Mouse (Mus musculus) frontal cortex, postnatal 14 days (tissue): ENCODE data around the gene Spdye4a.
"Not testable (repeated sequence)": the region's sequence is repeated elsewhere in the genome, so short reads cannot be mapped to it uniquely, and the experiment has no call there.

Experiments
- DNase-seq, 2 experiments: peaks; one replicate each; pipeline ENCODE4 v3.0.0; 2022; ENCODE audit warnings: low spot score in 2 of 2

Gene Spdye4a

DNA sequence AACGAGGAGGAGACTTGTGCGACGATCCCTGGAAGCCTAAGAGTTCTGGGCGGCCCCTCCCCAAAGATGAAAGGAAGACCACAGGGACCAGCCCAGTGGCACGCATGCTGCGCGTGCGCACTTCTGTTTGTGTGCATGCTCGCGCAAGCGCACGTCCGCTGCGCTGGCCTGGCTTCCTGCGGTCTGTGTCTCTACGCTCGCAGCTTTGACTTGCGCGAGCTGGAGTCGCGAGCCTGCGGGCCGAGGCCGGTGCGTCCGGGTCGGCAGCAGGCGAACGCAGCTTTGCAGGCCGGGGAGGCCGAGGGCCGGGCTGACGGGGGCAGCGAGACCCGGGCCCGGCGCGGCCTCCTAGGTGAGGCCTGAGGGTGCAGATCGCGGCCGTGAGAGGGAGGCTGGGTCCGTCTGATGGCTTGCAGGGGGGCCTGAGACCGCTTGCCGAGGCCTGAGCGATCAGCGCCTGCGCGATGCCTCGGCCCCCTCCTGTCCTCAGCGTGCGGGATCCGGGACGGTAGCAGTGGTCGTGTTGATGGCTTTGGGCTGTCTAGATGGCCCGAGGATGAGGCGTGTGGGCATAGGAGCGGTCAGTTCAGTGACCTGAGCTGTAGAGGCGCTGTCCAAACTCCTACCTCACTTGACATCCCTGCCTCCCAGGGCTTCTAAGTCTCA, 8.5 kb upstream of the Spdye4a start, which contains the start of gene Zfp12:
Zfp12 (plus strand) TSS at position 136 of the 666 bp plus-strand sequence.
- DNase-seq = peak; percentile 91 to 92

DNA sequence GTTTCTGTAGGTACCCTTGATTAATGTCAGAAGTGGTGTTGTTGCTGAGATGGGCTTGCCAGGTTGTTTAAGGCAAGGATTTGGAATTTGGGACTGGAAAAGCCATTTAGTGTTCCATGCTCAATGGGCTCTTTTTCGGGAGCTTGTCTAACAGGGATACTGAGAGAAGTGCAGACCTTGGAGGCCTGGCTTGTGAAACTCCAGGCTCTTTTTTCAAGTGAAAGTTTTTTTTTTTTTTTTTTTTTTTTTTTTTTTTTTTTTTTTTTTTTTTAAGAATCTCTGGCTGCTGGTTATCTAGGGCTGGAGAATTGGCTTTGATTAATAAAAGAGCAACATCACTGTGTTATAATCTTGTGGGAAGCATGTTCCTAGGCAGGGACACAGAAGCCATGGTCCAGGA, 4.4 kb downstream of the Spdye4a start:
- no peak for DNase-seq

DNA sequence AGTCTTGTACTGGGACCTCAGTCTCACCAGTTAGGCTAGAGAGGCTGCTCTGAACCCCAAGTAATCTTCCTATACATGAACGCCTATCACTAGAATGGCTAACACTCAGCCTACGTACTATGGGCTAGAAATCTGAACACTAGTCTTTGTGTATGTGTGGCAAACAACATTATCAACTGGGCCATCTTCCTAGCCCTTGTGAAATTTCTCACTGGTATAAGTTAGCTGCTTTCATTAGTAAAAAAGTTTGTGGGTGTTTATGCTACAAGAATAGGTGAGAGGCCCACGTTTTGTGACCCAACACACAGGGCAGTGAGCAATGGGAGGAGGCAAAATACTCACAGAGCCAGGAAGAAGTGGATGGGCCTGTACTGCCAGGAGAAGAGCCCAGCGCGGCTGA, 5.7 kb downstream of the Spdye4a start:
- DNase-seq = no peak

DNA sequence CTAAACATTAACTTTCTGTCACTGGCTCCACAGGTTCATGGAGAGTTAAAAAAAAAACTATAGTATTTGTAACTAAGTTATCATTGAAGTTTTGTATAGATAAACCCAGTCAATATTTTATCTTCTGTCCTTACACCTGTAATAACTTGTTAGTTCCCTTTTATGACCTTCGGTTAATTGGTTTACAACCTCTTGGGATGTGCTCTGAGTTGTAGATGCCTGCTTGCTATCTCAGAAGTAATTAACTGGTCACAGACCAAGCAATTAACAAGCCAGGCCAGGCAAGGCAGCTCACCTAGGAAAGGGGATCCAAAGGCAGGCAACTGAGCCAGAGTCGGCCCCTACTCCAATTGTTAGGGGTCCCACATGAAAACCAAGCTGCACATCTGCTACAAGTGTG, 12.9 kb downstream of the Spdye4a start:
- no peak for DNase-seq

DNA sequence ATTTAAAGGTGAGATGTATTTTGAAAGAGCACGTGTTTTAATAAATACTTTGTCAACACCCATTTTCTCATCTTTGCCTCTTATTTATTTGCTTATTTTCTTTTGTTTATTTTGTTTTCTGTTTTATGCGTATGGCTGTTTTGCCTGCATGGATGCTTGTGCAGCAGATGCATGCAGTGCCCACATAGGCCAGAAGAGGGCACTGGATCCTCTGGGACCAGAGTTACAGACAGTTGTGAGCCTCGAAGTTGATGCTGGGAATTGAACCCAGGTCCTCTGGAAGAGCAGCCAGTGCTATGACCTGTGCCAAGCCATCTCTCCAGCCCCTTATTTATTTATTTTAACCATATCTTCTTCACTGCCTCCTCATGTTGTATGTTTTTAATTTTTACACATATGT, 21.7 kb downstream of the Spdye4a start:
- no peak for DNase-seq

DNA sequence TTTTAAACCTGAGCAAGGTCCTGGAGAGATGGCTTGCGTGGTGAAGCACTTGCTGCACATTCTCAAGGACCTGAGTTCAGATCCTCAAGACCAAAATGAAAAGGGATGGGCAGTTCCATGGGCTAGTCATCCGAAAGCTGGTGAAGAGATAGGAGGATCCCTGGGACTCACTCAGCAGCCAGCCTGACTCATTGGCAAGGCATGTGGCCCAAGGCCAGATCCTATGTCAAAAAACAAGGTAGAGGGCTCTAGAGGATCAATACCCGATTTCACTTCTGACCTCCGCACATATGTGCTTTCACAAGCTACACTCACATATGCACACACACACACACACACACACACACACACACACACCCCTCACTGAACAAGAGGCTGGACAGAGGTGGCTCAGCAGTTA, 30.2 kb downstream of the Spdye4a start:
- DNase-seq = no peak

DNA sequence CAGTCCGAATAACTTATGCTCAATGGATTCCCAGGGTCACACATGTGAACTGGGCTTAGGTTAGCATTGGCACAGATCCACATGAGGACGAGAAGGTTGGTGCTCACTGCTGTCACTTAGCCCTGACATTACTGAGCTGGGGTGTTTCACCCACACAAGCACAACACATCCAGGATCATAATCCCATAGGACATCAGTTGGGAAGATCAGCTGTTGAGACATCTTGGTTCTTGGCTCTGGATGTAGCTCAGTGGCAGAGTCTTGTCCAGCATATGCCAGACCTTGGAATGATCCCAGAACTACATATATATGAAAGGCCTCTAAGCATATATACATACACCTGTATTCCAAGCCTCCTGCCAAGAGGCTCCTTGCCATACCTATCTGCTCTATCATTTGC, 31.5 kb downstream of the Spdye4a start:
- DNase-seq = no peak

DNA sequence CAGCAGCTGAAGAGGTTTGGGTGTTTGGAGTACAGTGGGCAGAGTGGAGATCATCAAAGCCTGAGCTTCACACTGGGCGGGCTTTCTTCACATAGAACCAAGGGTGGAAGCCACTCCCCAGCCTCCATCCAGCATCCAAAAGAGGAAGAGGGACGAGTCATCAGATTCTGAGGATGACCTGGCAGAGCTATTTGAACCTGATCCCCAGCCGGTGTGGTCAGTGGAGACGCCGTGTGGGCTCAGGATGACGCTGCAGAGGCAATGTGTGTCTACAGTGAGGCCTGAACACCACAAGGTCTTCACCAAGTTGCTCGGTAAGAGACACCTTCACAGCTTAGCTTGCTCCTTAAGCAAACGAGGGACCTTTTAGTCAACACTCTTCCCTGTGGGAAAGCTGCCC, 31.9 kb downstream of the Spdye4a start:
- not testable (repeated sequence) for DNase-seq

DNA sequence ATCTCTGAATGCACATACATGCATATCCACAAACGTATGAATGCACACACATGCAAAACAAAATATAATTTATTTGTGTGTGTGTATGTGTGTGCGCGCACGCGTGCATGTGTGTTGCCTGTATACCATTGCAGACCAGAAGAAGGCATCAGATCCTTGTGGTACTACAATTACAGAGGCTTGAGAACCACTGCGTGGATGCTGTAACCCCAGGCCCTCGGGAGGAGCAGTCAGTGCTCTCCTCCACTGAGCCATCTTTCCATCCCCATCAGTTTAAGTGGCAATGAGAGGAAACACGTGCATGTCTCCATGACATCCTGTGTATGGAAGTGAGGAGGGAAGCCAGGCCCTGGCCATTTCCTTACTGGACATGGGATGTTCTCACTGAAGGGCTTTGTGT, 33.9 kb downstream of the Spdye4a start:
- DNase-seq = no peak

DNA sequence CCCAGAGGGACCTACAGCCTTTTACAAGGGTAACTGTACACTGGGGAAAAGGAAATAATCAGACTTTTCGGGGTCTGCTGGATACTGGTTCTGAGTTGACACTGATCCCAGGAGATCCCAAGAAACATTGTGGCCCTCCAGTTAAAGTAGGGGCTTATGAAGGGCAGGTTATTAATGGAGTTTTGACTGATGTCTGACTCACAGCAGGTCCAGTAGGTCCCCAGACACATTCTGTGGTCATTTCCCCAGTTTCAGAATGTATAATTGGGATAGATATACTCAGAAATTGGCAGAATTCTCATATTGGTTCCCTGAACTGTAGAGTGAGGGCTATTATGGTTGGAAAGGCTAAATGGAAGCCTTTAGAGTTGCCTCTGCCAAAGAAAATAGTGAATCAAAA, 38.7 kb downstream of the Spdye4a start:
- DNase-seq = not testable (repeated sequence)

DNA sequence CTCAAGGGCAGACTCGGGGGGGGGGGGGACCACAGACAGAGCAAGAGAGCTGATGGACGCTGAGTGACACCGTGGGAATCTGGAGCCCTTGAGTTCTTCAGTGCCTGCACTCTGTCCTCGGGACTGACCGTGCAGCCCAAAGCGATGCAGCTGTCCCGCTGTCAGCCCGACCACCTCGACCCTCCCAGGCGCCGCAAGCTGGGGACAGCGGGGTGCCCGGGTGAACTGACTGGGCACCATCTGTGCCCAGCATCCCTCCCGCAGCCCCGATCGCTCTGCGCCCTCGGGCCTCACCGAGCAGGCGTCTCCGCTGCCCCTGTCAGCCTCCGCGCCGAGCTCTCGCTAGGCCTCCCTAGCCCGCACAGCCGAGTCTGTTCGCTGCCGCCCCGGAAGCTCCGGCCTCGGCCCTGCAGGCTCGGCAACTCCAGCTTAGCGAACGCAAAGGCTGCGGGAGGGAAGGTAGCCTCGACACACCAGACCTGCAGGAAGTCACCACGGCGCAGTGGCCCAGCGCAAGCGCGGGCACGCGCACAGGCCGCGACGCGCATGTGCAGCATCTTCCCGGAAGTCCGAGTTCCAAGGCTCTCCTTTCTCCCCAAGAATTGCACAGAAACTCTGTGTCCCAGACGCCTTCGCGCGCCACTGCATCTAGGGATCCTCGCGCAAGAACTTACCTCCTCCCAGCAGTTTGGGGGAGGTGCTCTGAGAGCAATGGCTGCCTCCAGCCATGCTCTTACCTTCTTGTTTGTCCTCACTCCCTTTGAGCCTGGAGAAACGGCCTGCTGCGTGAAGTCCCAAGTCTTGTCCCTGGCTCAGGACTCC, 46.2 kb downstream of the Spdye4a start, which contains the start of the genes Rbak and Spdye4b:
Rbak (minus strand) TSS at position 521 of the 822 bp plus-strand sequence.
Spdye4b (plus strand) TSS at position 763 of the 822 bp plus-strand sequence.
- DNase-seq = peak; percentile 92 to 93

DNA sequence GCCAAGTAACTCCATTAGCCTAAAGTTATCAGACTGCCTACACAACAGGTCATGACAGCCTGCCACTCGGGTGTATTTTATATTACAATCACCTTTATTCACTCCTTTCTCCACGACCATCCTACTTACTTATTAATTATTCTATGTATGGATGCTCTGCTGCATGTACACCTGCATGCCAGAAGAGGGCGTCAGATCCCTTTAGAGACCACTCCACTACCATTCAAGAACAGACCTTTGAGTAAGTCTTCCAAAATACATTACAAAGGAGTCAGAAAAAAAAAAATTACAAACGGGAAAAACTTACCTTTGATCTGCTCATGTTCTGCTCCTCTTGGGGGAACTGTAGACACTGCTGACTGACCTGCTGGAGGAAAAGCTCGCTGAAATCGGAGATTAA, 47.5 kb downstream of the Spdye4a start:
- no peak for DNase-seq

DNA sequence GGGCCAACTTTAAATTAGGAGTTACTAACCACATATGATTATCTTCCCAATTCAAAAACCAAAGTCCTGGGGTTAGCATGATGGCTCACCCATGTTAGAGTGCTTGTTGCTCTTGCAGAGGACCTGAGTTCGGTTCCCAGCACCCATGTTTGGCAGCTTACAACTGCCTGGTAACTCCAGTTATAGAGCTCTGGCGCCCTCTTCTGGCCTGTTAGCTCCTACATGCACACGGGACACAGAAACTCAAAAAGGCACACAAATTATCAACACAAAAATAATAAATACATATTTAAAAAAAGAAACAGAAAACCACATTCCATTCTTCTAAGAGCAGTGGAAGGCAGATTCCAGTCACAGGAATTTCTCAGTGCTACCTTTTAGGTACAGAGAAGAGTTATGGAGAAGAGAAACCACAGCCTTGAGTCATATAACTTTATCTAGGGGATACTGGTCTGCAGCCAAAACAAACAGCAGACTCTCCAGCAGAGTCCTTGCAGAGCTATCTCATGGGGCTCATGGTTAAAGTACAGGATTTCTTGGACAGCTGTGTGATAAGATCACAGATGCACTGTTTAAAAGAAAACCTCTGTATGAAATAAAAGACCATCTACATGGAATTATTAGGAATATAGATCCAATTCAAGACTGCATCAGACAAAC, 49.0 kb downstream of the Spdye4a start:
- no peak for DNase-seq

DNA sequence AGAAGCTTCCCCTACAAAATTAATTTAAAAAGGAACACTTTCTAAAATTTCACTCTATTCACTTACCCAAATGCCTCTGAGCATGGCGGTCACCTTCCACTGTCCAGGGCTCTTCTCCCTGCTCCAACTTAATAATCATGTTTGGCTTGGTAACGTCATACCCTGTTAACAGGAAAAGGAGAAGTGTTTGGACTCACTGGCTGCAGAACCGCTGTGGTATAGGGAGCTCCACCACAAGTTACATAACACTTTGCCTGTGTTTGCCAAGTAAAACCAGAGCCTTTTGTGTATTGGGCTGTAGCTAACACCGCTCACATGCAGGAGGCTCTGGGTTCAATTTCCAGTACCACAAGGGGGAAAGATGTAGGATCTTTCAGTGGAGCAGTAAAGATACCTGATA, 50.7 kb downstream of the Spdye4a start:
- no peak for DNase-seq
